Mouse (Mus musculus): Measurements from ENCODE around the gene 4930430A15Rik. TPM values are rescaled to one million over a fixed set of nuclear protein-coding genes. Genes with fewer than 3 reads are reported as not detected.

4930430A15Rik gene
- not detected for polyA plus RNA-seq (2017; shearing (Covaris generic))

DNA sequence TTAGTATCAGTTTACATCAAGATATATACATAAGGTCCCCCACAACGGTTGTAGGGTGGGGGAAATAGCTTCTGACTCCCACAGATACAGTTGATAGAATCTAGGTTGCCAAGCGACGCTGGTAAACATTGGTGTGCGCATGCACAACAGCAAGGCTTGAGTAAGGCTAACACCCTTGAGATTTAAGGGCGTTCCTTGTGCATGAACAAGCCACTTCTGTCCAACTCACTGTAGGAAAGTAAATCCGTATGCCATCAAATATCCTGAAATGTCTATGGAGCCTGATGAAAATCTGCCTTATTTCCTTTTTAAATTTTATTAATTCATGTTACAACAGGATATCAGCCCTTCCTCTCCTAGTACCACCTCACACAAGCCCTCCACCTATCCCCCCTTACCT lies at the start of gene 4930430A15Rik:
Gene 4930430A15Rik, minus strand, starts transcription at position 101 of the 400 bp plus-strand sequence.

DNA sequence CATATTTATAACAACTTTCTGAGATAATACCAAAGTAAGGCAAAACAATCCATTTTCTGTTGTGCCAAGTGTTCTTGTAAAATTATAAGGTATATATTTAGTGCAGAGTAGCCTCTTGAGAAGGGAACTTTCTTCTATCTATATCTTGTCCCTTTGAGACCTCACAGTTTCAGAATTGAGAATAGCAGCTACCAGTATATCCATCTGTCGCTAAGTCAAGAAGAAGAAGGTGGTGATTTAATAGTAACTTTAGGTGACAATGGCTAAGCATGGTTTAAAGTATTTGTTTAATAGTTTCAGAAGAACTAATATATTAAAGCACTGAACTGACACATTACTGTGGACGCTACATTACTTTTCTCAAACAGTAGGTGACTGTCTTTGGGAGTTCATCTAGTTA lies 44.6 kb upstream of the 4930430A15Rik start, which contains the start of gene Olfr1277:
Gene Olfr1277, minus strand, starts transcription at position 101 of the 400 bp plus-strand sequence.

DNA sequence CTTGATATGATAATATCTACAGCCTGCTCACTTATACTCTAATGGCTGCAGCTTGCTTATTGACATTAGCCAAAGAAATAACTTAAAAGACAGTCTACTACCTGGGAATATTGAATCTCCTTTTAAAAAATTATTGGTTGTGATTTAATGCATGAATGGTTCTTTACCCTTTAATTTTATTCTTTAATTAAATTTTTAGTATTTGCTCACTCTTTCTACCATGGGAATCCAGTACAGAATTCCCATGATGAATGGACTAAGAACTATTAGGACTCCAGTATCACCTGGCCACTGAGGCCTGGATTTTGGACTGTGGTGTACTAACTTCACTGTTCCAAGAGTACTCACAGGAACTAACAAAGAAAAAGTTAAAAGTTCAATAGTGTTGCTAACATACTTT lies 24.8 kb upstream of the 4930430A15Rik start, which contains the start of gene Olfr1276:
Gene Olfr1276, plus strand, starts transcription at position 301 of the 400 bp plus-strand sequence.

DNA sequence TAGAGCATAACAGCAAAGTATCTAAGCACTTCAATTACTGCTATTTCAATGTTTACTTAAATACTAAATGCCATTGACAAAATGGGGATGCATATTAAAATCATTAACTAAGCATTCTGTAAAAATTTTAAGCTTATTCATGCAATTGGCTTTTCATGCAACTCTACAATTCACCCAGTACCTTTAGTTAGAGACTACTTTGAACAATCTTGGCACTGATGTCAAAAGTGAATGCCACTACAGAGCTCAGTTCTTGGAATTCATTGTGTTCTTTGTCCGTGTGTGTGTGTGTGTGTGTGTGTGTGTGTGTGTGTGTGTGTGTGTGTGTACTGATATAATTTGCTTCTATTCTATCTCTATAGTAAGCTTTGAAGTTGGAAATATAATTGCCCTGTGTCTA lies 5.8 kb upstream of the 4930430A15Rik start, which contains the start of gene Olfr1275:
Gene Olfr1275, minus strand, starts transcription at position 101 of the 400 bp plus-strand sequence.

DNA sequence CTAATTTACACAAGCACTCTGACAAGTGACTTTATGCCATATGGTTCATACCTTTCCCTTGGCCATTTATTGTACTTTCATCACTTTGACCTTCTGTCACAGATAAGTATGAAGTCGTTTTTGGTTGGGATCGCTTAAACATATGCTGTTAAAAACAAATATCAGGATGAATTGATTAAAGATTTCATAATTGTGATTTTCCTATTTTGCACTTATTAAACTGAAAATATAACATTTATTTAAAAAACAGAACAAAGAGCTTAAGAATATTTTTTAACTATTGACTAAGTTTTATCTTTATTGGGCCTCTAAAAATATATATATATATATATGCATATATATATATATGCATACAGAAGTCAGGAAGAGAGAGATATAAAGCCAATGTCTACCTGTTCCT lies 76.6 kb downstream of the 4930430A15Rik start, which contains the start of gene Gm15130:
Gene Gm15130, minus strand, starts transcription at position 101 of the 400 bp plus-strand sequence.

Other genes starting within 250 kb of the 4930430A15Rik start
- gene Gm13941, start 123.6 kb downstream of the 4930430A15Rik start, polyA plus RNA-seq (2017; shearing (Covaris generic)): not detected
- gene Gm15130, start 76.7 kb downstream of the 4930430A15Rik start, polyA plus RNA-seq (2017; shearing (Covaris generic)): not detected
- gene Olfr1275, start 5.7 kb upstream of the 4930430A15Rik start, polyA plus RNA-seq (2017; shearing (Covaris generic)): not detected
- gene Olfr1276, start 24.9 kb upstream of the 4930430A15Rik start, polyA plus RNA-seq (2017; shearing (Covaris generic)): not detected
- 0.12 TPM for gene Olfr1277, start 44.5 kb upstream of the 4930430A15Rik start, polyA plus RNA-seq (2017; shearing (Covaris generic))
- not detected for gene Olfr1278, start 60.5 kb upstream of the 4930430A15Rik start, polyA plus RNA-seq (2017; shearing (Covaris generic))
- not detected for gene Olfr1279, start 71.0 kb upstream of the 4930430A15Rik start, polyA plus RNA-seq (2017; shearing (Covaris generic))
- gene Olfr1280, start 84.4 kb upstream of the 4930430A15Rik start, polyA plus RNA-seq (2017; shearing (Covaris generic)): not detected
- not detected for gene Olfr1281, start 96.9 kb upstream of the 4930430A15Rik start, polyA plus RNA-seq (2017; shearing (Covaris generic))
- not detected for gene Olfr1282, start 106.5 kb upstream of the 4930430A15Rik start, polyA plus RNA-seq (2017; shearing (Covaris generic))
- gene Olfr1283, start 137.2 kb upstream of the 4930430A15Rik start, polyA plus RNA-seq (2017; shearing (Covaris generic)): not detected
- 0.34 TPM for gene Olfr1284, start 145.9 kb upstream of the 4930430A15Rik start, polyA plus RNA-seq (2017; shearing (Covaris generic))
- not detected for gene Olfr1286, start 193.5 kb upstream of the 4930430A15Rik start, polyA plus RNA-seq (2017; shearing (Covaris generic))
- gene Olfr1287, start 219.5 kb upstream of the 4930430A15Rik start, polyA plus RNA-seq (2017; shearing (Covaris generic)): not detected
- not detected for gene Olfr1288, start 244.5 kb upstream of the 4930430A15Rik start, polyA plus RNA-seq (2017; shearing (Covaris generic))